Mouse (Mus musculus) C2C12 (cell line): ENCODE results near the gene Selenow.

Source experiments
- CEBPB ChIP-seq: IDR thresholded peaks from one replicate; pipeline ENCODE4 v1.6.1; 2011; ENCODE audit warnings: low read depth, mild to moderate bottlenecking, control low read depth, moderate library complexity
- CTCF ChIP-seq: IDR thresholded peaks from one replicate; pipeline ENCODE4 v1.5.1; 2011; ENCODE audit not compliant: control insufficient read depth, insufficient read depth, insufficient read length
- FOSL1 ChIP-seq: IDR thresholded peaks from one replicate; pipeline ENCODE4 v1.8.0; 2011; ENCODE audit warnings: mild to moderate bottlenecking, low read length; ENCODE audit not compliant: poor library complexity, insufficient read depth, severe bottlenecking
- MAX ChIP-seq: IDR thresholded peaks from one replicate; pipeline ENCODE4 v1.6.1; 2011; ENCODE audit warnings: mild to moderate bottlenecking, control low read depth
- MYOD1 ChIP-seq: IDR thresholded peaks from one replicate; pipeline ENCODE4 v1.6.1; 2011; ENCODE audit warnings: low read depth; ENCODE audit not compliant: control insufficient read depth, insufficient read length
- USF1 ChIP-seq: IDR thresholded peaks from one replicate; pipeline ENCODE4 v1.6.1; 2011; ENCODE audit warnings: low read depth, mild to moderate bottlenecking, control low read depth, moderate library complexity

DNA sequence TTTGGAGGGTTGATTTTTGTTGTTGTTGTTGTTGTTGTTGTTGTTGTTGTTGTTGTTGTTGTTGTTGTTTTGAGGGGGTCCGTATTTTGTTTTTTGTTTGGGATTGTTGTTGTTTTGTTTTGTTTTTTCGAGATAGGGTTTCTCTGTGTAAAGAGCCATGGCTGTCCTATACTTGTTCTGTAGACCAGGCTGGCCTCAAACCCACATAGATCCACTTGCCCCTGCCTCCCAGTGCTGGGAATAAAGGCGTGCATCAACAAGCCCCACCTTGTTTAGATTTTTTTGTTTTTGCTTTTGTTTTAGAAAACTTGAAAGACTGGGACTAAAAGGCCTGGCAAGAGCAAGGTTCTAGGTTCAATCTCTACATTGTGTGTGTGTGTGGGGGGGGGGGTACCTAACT is 40.4 kb downstream of the Selenow start:
- TF ChIP-seq CTCF (no peak), FOSL1 (no peak), USF1 (no peak), MYOD1 (no peak), MAX (no peak), CEBPB (no peak)
